15 mouse cellular contexts compared by ENCODE assay signal in genomic region chr7:127661833-127662232, GRCm38 (mm10). TPM values are rescaled to one million over a fixed set of nuclear protein-coding genes. Genes with fewer than 3 reads are reported as not detected.
"Had no signal": no experiment of that assay in that cellular context is flagged by ENCODE, and none has a peak within 500 bp of the region (broad histone marks: within the 10 kb centered on the region; RNA-seq: fewer than 3 reads in every experiment).

No protein-coding gene starts in this region.

- H3K27ac ChIP-seq: kidney, embryonic 15.5 days; limb, embryonic 13.5 days; liver, embryonic 14.5 days; neural tube, embryonic 12.5 days had no signal

- H3K4me1 ChIP-seq: kidney, embryonic 15.5 days; limb, embryonic 13.5 days; neural tube, embryonic 12.5 days had no signal

- H3K9me3 ChIP-seq: kidney, embryonic 15.5 days; neural tube, embryonic 12.5 days had no signal

- H3K27me3 ChIP-seq: kidney, embryonic 15.5 days; limb, embryonic 13.5 days; neural tube, embryonic 12.5 days had no signal

- H3K4me3 ChIP-seq: kidney, embryonic 15.5 days; limb, embryonic 13.5 days; neural tube, embryonic 12.5 days had no signal

- H3K9ac ChIP-seq: kidney, embryonic 15.5 days; limb, embryonic 13.5 days; liver, embryonic 14.5 days; neural tube, embryonic 12.5 days had no signal

- DNase-seq: kidney, adult 2 months; kidney, postnatal 14 days; layer of hippocampus, postnatal 36 days; lung, adult 2 months; lung, postnatal 36 days; midbrain, embryonic 14.5 days; retina, postnatal 1 day; thymus, adult 18-20 months; thymus, postnatal 14 days had no signal

RNA-seq across cellular contexts. Expression of gene Ctf1, which starts 50.7 kb away (rescaled TPM):
- total RNA-seq: monocyte, adult 5-6 weeks; neutrophil, adult 5-6 weeks had no signal
